Mouse (Mus musculus) midbrain, postnatal 0 days (tissue): Measurements from ENCODE around the gene Recql5. TPM values are rescaled to one million over a fixed set of nuclear protein-coding genes. Genes with fewer than 3 reads are reported as not detected.

Experiments
- ATAC-seq: fragments of 200-750 bp; cut with Nextera tagmentation; 2 replicates; pipeline ENCODE4 v1.8.0; 2017; ENCODE audit warnings: moderate number of reproducible peaks, mild to moderate bottlenecking, moderate TSS enrichment, moderate library complexity; ENCODE audit not compliant: low FRiP score
- DNase-seq: peaks from one replicate; pipeline ENCODE4 v3.0.0-alpha.2; 2015; ENCODE audit warnings: low spot score
- H3K27ac ChIP-seq: fragments of 300-500 bp; sonication (generic); 2 replicates; pipeline ENCODE4 v1.5.1; 2014; ENCODE audit warnings: low read depth, mild to moderate bottlenecking, low read length, mixed read lengths
- H3K27me3 ChIP-seq: fragments of 300-500 bp; sonication (generic); 2 replicates; pipeline ENCODE4 v1.6.1; 2014; ENCODE audit warnings: low read length, control low read depth, mixed read lengths; ENCODE audit not compliant: insufficient read depth
- H3K36me3 ChIP-seq: fragments of 300-500 bp; sonication (generic); 2 replicates; pipeline ENCODE4 v1.6.1; 2014; ENCODE audit warnings: low read length, control low read depth, mixed read lengths; ENCODE audit not compliant: insufficient read depth
- H3K4me1 ChIP-seq: fragments of 300-500 bp; sonication (generic); 2 replicates; pipeline ENCODE4 v1.6.1; 2014; ENCODE audit warnings: mild to moderate bottlenecking, control low read depth, antibody characterized with exemption, low read length, mixed read lengths; ENCODE audit not compliant: insufficient read depth
- H3K4me2 ChIP-seq: fragments of 300-500 bp; sonication (generic); 2 replicates; pipeline ENCODE4 v1.6.1; 2014; ENCODE audit warnings: low read depth, mild to moderate bottlenecking, low read length, mixed read lengths; ENCODE audit not compliant: poor library complexity, severe bottlenecking
- H3K4me3 ChIP-seq: fragments of 300-500 bp; sonication (generic); 2 replicates; pipeline ENCODE4 v1.5.1; 2014; ENCODE audit warnings: low read depth, mild to moderate bottlenecking, low read length, moderate library complexity
- H3K9ac ChIP-seq: fragments of 300-500 bp; sonication (generic); replicated peaks from 2 replicates; pipeline ENCODE4 v1.6.1; 2014; ENCODE audit warnings: mild to moderate bottlenecking, low read length, moderate library complexity, mixed read lengths; ENCODE audit not compliant: poor library complexity, severe bottlenecking
- H3K9me3 ChIP-seq: fragments of 300-500 bp; sonication (generic); 2 replicates; pipeline ENCODE4 v1.6.1; 2016; ENCODE audit warnings: low read length, control low read depth
- CTCF ChIP-seq: IDR thresholded peaks from 2 replicates; pipeline ENCODE4 v1.5.1; 2016; ENCODE audit warnings: antibody characterized with exemption, mild to moderate bottlenecking
- WGBS: fragments of 180-500 bp; shearing (Covaris S2); extraction: QIAGEN DNeasy Blood & Tissue Kit; methylation state at CpG from one replicate; pipeline ENCODE4 v1.1.7; 2014; 5-methylcytosine and 5-hydroxymethylcytosine counted together
- polyA plus RNA-seq: library from polyadenylated mRNA; unstranded; fragments of >200 nt; fragmentation: Nextera tagmentation; extraction: Ambion mirVana; gene quantifications from 2 replicates; pipeline ENCODE4 v1.2.1, GENCODE M21; 2015
- total RNA-seq: library from RNA; depleted of rRNA; stranded (reverse); fragments of >200 nt; gene quantifications from 2 replicates; pipeline ENCODE4 v1.2.3, GENCODE M21; 2014

The Recql5 gene
- total and polyA plus RNA-seq, 2 experiments from 2014 or later, result 8.0 to 20.4 TPM

GRCm38 (mm10) chr11:115959018-115959417, 25.7 kb upstream of the Recql5 start:
- peak; percentile 27 for DNase-seq
- no peak overlapping the region for H3K27ac ChIP-seq
- no peaks in the 10 kb centered on the region for H3K4me1 ChIP-seq
- no peaks in the 10 kb centered on the region for H3K27me3 ChIP-seq
- no peaks in the 10 kb centered on the region for H3K9me3 ChIP-seq
- no peak for ATAC-seq
- no peak for TF ChIP-seq CTCF
- no peak overlapping the region for H3K9ac ChIP-seq
- no peak overlapping the region for H3K4me3 ChIP-seq
- peaks cover 62% of the 10 kb centered on the region for H3K36me3 ChIP-seq
- 93% methylated on average over 9 of the region's 9 CpGs for WGBS
- no peak overlapping the region for H3K4me2 ChIP-seq

- Histone ChIP-seq H3K27ac (no peak overlapping the region), H3K4me1 (no peaks in the 10 kb centered on the region), H3K9ac (no peak overlapping the region), H3K36me3 (peaks cover 55% of the 10 kb centered on the region), H3K4me2 (no peak overlapping the region), H3K27me3 (no peaks in the 10 kb centered on the region), H3K4me3 (no peak overlapping the region), H3K9me3 (no peaks in the 10 kb centered on the region)
- 68% methylated on average over 7 of the region's 7 CpGs for WGBS
- no peak for TF ChIP-seq CTCF
- no peak for DNase-seq
- ATAC-seq, result no peak
Measured at GRCm38 (mm10) chr11:115957971-115958370, 24.7 kb upstream of the Recql5 start.

- 21% methylated on average over 4 of the region's 4 CpGs for WGBS
- ATAC-seq (peak; percentile 54; the same call in 1 of the 2 replicates), DNase-seq (peak; percentile 56)
- Histone ChIP-seq H3K4me1 (no peaks in the 10 kb centered on the region), H3K9me3 (no peaks in the 10 kb centered on the region), H3K4me3 (no peak overlapping the region), H3K9ac (no peak overlapping the region), H3K4me2 (no peak overlapping the region), H3K36me3 (peaks cover 52% of the 10 kb centered on the region), H3K27ac (no peak overlapping the region), H3K27me3 (no peaks in the 10 kb centered on the region)
- no peak for TF ChIP-seq CTCF
Measured at GRCm38 (mm10) chr11:115956453-115956852, 23.2 kb upstream of the Recql5 start.

GRCm38 (mm10) chr11:115955195-115955858, 22.1 kb upstream of the Recql5 start:
- no peak for TF ChIP-seq CTCF
- no peaks in the 10 kb centered on the region for H3K4me1 ChIP-seq
- 70% methylated on average over 10 of the region's 10 CpGs for WGBS
- H3K9me3 ChIP-seq, result no peaks in the 10 kb centered on the region
- H3K9ac ChIP-seq, result no peak overlapping the region
- H3K4me2 ChIP-seq, result no peak overlapping the region
- H3K4me3 ChIP-seq, result no peak overlapping the region
- peaks cover 46% of the 10 kb centered on the region for H3K36me3 ChIP-seq
- ATAC-seq (peak; percentile 20; the same call in 1 of the 2 replicates), DNase-seq (peak; percentile 66)
- H3K27me3 ChIP-seq, result no peaks in the 10 kb centered on the region
- H3K27ac ChIP-seq, result no peak overlapping the region

GRCm38 (mm10) chr11:115954712-115955111, 21.4 kb upstream of the Recql5 start:
- peaks cover 46% of the 10 kb centered on the region for H3K36me3 ChIP-seq
- no peak for TF ChIP-seq CTCF
- no peak overlapping the region for H3K9ac ChIP-seq
- no peak overlapping the region for H3K27ac ChIP-seq
- no peak overlapping the region for H3K4me3 ChIP-seq
- H3K4me1 ChIP-seq, result no peaks in the 10 kb centered on the region
- no peak overlapping the region for H3K4me2 ChIP-seq
- ATAC-seq (no peak), DNase-seq (no peak)
- no peaks in the 10 kb centered on the region for H3K9me3 ChIP-seq
- H3K27me3 ChIP-seq, result no peaks in the 10 kb centered on the region
- 86% methylated on average over 5 of the region's 5 CpGs for WGBS

GRCm38 (mm10) chr11:115950719-115951118, 17.4 kb upstream of the Recql5 start:
- WGBS, result 81% methylated on average over 2 of the region's 2 CpGs
- no peak overlapping the region for H3K9ac ChIP-seq
- no peak overlapping the region for H3K4me3 ChIP-seq
- H3K36me3 ChIP-seq, result peaks cover 59% of the 10 kb centered on the region
- TF ChIP-seq CTCF, result no peak
- H3K27me3 ChIP-seq, result no peaks in the 10 kb centered on the region
- ATAC-seq (no peak), DNase-seq (peak; percentile 69)
- no peak overlapping the region for H3K4me2 ChIP-seq
- no peaks in the 10 kb centered on the region for H3K4me1 ChIP-seq
- H3K27ac ChIP-seq, result no peak overlapping the region
- no peaks in the 10 kb centered on the region for H3K9me3 ChIP-seq
